Mouse (Mus musculus): ENCODE data around the gene Rps26.

Rps26 gene

DNA sequence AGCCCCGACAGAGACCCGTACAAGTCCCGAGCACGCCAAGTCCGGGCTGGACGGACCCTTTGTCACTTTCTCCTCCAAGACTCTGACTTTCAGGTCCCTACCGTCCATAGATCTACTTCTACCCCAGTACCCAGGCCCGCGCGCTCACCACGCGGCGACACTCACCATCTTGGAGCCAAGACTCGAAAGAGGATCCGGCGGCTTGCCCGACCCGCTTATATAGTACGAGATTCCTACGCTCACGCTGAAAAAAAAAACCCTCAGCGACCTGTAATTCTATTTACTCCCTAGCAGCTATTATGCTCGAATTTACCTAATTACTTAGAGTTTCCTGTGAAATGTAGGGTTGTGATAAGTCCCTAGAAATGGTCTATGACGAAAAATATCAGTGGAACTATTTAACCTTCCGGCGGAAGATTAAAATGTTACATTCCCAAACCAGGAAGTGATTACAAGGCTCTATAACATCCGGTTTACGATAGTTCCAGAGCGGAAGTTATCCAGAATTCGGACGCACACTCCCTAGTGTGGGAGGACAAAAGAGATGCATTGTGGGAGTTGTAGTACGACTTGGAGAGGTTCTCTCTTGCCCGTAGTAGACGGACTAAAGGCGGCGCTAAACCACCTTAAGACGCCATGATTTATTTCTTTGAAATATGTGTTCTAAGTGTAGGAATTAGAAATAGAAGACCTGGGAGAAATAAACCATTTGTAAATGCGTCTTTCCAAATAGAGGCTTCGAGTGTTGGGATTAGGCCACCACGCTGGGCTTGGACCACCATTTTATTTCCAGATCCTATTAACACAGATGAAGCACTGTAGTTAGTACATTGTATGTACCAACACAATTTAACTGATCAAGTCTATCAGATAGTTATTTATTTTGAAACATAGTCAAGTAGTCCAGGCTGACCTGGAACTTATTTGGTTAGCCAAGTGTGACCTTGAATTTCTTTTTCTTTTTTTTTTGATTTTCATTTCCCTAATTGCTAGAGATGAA lies at the start of gene Rps26:
Rps26 (minus strand) TSS at position 437 of the 1,000 bp plus-strand sequence.
- DNase-seq (ENCODE audit: low spot score): peak; percentile 73

DNA sequence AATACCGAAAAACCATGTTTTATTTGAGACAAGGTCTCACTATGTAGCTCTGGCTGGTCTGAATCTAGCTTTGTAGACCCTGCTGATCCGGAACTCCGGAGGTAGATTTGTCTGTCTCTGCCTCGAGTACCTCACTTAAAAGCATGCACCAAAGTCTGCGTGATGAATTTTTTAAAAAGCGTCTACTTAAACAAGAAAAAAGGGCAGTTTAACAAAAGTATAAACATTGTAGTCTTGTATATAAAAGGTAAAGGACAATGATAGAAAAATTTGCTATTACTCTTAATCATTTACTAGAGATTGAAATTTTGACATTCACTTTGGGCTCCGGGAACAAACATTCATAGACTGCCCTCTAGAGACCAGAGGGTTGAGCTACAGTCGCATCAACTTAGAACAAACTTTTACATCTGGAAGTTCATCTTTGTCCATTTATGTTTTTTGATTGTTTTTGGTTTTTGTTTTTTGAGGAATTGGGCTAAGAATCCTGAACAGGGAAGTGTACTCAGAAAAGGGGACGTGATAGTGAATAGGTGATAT lies 48.0 kb upstream of the Rps26 start:
- no peak for DNase-seq (ENCODE audit: low spot score)

GRCm38 (mm10) chr10:128673763-128674468 lies 47.4 kb upstream of the Rps26 start, which contains the start of gene Suox:
Gene Suox, minus strand, starts transcription at chr10:128674073.
- DNase-seq (ENCODE audit: low spot score): peak; percentile 83

DNA sequence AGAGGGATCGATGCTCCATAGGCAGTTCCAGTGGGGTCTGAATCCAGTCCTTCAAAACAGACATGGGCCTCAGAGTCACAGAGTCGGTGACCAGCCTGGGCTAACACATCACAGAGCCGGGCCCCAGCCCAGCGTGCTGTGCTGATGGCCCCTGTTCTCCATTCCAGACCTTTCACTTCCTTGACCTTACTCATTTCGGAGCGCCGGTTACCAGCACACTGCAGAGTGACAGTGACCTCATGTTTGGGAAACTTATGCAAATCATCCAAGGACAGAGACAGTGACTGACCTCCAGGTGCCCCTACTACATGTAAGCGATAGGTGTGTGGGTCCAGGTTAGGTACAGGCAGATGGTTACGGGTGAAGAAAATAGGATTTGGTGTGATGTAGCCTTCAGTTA lies 44.6 kb upstream of the Rps26 start:
- DNase-seq (ENCODE audit: low spot score): no peak

- peak; percentile 61 for DNase-seq (ENCODE audit: low spot score)
Observed at GRCm38 (mm10) chr10:128668790-128669672, 42.5 kb upstream of the Rps26 start.

DNA sequence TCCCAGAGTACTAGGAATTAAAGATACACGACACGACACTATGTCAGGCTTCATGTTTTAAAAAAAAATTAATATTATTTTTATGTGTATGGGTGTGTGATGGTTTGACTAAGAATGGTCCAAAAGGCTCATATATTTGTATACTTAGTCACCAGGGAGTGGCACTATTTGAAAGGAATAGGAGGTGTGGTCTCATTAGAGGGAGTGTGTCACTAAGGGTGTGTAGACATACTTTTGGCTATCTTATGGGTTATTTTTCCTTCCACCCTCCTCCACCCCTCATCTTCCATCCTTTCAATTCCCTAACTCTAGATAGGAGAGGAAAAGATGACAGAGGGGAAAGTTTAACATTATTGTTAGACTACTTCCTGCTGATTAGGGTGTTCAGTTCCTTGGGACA lies 39.3 kb upstream of the Rps26 start:
- no peak for DNase-seq (ENCODE audit: low spot score)

GRCm38 (mm10) chr10:128665307-128665706 lies 38.8 kb upstream of the Rps26 start:
- no peak for DNase-seq (ENCODE audit: low spot score)

GRCm38 (mm10) chr10:128664808-128665207 lies 38.3 kb upstream of the Rps26 start:
- DNase-seq (ENCODE audit: low spot score): no peak

DNA sequence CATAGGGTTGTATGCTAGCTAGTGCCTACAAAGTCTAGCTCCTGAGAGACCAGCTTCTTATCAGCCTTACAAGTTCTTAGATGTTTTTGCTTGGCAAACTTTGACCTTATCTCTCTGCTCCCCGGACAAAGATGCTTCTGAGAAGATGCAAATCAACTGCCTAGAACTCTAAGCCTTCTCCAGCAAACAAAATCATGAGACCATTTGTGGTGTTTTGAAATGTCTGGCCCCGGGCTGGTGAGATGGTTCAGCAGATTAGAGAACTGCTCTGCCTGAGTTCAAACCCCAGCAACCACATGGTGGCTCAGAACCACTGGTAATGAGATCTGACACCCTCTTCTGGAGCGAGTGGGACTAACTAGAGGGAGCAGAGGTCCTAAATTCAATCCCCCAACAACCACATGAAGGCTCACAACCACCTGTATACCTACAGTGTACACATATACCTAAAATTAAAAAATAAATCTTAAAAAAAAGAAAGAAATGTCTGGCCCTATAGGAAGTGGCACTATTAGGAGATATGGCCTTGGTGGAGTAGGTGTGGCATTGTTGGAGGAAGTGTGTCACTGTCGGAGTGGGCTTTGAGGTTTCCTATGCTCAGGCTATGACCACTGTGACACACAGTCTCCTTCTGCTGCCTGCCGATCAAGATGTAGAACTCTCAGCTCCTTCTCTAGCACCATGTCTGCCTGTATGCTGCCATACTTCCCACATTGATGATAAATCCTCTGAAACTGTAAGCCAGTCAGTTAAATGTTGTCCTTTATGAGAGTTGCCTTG lies 37.1 kb upstream of the Rps26 start:
- DNase-seq (ENCODE audit: low spot score): no peak

DNA sequence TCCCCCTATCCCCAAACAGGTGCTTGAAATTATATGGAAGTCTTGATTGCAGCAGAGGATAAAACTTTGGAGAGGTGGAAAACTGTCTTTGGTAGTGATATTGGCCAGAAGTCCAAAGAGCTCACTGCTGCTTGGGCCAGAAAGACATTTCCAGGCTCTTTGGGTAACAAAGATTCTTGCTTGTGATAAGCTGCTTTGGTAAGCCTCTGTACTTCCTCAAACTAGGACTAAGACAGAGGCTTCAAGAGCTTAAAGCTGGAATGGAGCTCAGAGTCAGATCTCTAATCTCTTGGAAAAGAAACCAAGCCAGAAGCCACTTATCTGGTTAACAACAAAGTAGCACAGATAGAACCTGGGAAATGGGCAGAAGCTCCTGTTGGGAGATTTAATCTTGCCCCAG lies 35.9 kb upstream of the Rps26 start:
- DNase-seq (ENCODE audit: low spot score): no peak

DNA sequence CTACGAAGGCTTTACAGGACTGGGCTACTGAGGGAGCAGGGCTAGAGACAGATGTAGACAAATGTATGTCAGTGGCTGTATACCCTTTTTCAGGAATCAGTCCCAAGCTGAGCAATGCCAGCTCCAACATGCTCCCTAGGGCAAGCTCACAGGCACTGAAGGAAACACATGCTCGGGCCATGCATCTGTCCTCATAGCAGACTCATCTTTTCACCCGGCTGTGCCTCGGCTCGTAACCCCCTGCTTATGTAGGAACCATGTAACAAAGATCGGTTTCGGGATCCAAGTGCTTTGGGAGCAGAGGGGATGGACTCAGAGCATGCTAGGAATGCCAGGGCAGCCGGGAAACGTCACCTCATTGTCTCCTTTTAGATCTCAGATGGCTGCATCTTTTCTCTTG lies 32.9 kb upstream of the Rps26 start:
- no peak for DNase-seq (ENCODE audit: low spot score)

- no peak for DNase-seq (ENCODE audit: low spot score)
Observed at GRCm38 (mm10) chr10:128657844-128658243, 31.3 kb upstream of the Rps26 start.

DNA sequence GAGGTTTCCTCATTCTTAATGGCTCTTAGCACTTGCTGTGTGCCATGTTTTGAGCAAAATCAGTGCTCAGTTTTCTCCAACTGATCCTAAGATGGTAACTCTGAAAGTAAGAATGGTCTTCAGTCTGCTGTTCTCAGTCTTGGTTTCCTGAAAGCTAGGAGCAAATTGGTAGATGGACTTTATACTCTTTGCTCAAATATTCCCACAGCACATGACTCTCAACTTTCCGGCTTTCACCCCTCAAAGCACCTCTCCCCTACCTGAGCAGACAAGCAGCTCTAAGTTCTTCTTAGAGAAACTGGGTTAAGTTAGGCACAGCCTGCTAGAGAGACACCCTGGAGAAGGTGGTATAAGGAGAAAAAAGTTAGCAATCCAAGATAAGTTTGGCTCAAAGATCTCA lies 30.2 kb upstream of the Rps26 start:
- DNase-seq (ENCODE audit: low spot score): no peak

DNA sequence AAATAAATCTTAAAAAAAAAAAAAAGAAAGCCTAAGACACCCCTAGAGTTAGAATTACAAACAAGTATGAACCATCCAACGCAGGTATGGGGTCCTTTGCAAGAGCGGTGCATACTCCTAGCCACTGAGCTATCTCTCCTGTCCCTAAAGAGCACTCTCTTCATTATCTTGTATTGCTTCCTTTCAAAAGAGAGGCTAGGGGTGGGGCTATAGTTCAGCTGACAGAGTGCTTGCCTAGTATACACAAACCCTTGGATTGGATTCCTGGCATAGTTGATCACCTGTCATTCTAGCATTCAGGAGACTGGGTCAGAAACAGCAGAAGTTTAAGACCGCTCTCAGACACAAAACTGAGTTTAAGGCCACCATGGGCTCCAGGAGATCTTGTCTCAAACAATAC lies 28.7 kb upstream of the Rps26 start:
- DNase-seq (ENCODE audit: low spot score): no peak

- DNase-seq (ENCODE audit: low spot score): no peak
Observed at GRCm38 (mm10) chr10:128653866-128654265, 27.3 kb upstream of the Rps26 start.

- DNase-seq (ENCODE audit: low spot score): no peak
Observed at GRCm38 (mm10) chr10:128646139-128647089, 19.9 kb upstream of the Rps26 start.

GRCm38 (mm10) chr10:128645111-128646011 lies 18.8 kb upstream of the Rps26 start, which contains the start of gene Ikzf4:
Gene Ikzf4, minus strand, starts transcription at chr10:128645991.
- no peak for DNase-seq (ENCODE audit: low spot score)

DNA sequence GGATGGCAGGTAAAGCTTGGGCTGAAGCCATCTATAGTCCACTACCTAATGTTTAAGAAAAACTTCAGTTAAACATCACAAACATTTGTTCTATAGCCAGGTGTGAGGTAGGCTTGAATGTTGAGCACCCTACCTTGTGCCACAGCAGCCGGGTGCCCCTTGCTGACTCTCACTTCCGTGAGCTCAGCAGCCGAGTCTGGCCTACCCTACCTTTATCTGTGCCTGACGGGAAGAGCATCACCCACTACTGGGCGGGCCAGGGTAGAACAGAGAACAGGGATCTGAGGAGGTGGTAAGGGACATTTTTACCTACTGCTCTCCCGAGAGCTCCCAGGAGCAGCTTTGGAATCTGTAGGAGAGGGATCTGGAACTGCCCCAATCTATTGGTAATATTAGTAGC lies 16.2 kb upstream of the Rps26 start:
- DNase-seq (ENCODE audit: low spot score): no peak

DNA sequence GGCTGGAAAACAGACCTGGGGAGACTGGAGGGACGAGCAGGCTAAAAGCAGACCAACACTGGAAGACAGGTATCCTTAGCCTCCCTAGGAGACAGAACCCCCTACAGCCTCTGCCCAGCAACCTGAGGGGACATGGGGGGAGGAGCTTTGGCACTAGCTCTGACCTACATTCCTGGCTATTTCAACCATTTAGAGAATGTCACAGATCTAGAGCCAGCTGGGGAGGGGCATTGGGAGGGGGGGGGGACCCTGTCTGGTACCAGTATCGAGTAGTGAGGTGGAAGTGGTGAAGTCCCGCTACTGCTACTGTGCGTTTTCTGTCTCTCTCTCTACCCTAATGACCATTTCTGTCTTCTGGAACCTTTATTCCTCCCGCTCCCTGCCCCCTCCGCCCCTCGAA lies 15.3 kb upstream of the Rps26 start:
- no peak for DNase-seq (ENCODE audit: low spot score)
